Mouse (Mus musculus) kidney, adult 2 months (tissue): ENCODE data around the gene Stxbp1. TPM values are rescaled to one million over a fixed set of nuclear protein-coding genes. Genes with fewer than 3 reads are reported as not detected.

Experiments used
- DNase-seq: peaks from one replicate; pipeline ENCODE4 v3.0.0; 2021
- H3K27ac ChIP-seq: fragments of 200-500 bp; 2 replicates; pipeline ENCODE4 v1.5.1; 2012; ENCODE audit warnings: low read depth, low read length, control low read depth, inconsistent platforms; ENCODE audit not compliant: insufficient read depth
- H3K27me3 ChIP-seq: fragments of 200-500 bp; replicated peaks from 2 replicates; pipeline ENCODE4 v1.6.1; 2012; ENCODE audit warnings: mild to moderate bottlenecking, moderate library complexity, low read length, inconsistent platforms; ENCODE audit not compliant: control insufficient read depth, insufficient read depth
- H3K36me3 ChIP-seq: fragments of 200-500 bp; 2 replicates; pipeline ENCODE4 v1.6.1; 2012; ENCODE audit warnings: mild to moderate bottlenecking, moderate library complexity, low read length, inconsistent platforms; ENCODE audit not compliant: control insufficient read depth, insufficient read depth
- H3K4me1 ChIP-seq: fragments of 200-500 bp; 2 replicates; pipeline ENCODE4 v1.6.1; 2011; ENCODE audit warnings: low read length; ENCODE audit not compliant: control insufficient read depth, insufficient read depth
- H3K4me3 ChIP-seq: fragments of 200-500 bp; 2 replicates; pipeline ENCODE4 v1.5.1; 2011; ENCODE audit warnings: mild to moderate bottlenecking, low read depth, low read length, control low read depth; ENCODE audit not compliant: insufficient read depth
- CTCF ChIP-seq: fragments of 200-500 bp; conservative IDR thresholded peaks from 2 replicates; pipeline ENCODE4 v1.5.1; 2011; ENCODE audit warnings: low read depth, mild to moderate bottlenecking, control low read depth, low read length, moderate library complexity, mixed read lengths; ENCODE audit not compliant: insufficient read depth, insufficient read length
- POLR2A ChIP-seq: fragments of 200-500 bp; IDR thresholded peaks from one replicate; pipeline ENCODE4 v1.6.1; 2011; ENCODE audit warnings: low read depth, low read length, control low read depth
- WGBS: fragments of 180-500 bp; shearing (Covaris S2); methylation state at CpG from one replicate; pipeline ENCODE4 v1.1.7; 2018; 5-methylcytosine and 5-hydroxymethylcytosine counted together
- polyA plus RNA-seq: library from polyadenylated mRNA; depleted of rRNA; stranded (reverse); fragments of >200 nt; gene quantifications from 2 replicates; pipeline ENCODE4 v1.2.3, GENCODE M21; 2012

Gene Stxbp1
- polyA plus RNA-seq, 1 experiment: 13.2 TPM

DNA sequence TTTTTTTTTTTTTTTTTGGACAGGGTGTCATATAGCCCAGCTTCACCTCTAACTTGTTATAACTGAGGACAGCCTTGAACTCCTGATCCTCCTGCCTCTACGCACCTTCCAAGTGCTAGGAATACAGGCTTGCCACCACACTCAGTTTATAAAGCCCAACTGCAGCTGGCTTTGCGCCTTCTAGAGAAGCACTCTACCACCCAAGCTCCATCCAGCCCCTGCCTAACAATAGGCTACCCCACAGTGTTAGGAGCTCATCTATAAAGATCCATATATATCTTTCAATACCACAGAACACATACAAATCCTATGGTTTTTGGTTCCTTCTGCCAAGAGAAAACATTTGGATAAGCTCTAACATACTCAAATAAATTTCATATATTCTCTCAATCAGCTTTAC is 30.5 kb downstream of the Stxbp1 start:
- WGBS: 95% methylated on average over 2 of the region's 2 CpGs
- no peak for TF ChIP-seq POLR2A
- TF ChIP-seq CTCF: no peak
- Histone ChIP-seq H3K4me1 (no peaks in the 10 kb centered on the region), H3K27ac (no peak overlapping the region), H3K4me3 (no peak overlapping the region), H3K27me3 (no peaks in the 10 kb centered on the region), H3K36me3 (no peaks in the 10 kb centered on the region)
- DNase-seq: no peak

DNA sequence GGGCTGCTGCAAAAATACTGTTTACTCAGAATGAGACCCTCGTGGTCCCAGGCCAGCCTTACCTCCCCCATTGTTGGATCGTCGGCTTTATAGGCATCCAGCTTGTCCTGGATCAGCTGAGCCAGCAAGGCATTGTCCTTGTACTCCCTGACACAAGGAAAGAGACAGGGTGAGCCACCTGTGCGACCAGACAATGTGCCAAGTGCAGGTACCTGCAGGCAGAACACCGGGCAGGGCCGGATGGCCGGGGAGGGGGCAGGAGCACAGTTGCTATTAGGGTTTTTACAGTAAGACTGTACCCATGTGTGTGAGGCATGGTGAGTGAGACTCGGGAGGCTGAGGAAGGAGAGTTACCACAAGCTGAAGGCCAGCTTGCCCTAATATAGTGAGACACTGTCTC is 35.1 kb downstream of the Stxbp1 start:
- TF ChIP-seq POLR2A: no peak
- TF ChIP-seq CTCF: no peak
- DNase-seq: no peak
- no peaks in the 10 kb centered on the region for H3K4me1 ChIP-seq
- no peak overlapping the region for H3K4me3 ChIP-seq
- H3K27ac ChIP-seq: no peak overlapping the region
- H3K27me3 ChIP-seq: no peaks in the 10 kb centered on the region
- H3K36me3 ChIP-seq: no peaks in the 10 kb centered on the region
- 72% methylated on average over 8 of the region's 8 CpGs for WGBS

DNA sequence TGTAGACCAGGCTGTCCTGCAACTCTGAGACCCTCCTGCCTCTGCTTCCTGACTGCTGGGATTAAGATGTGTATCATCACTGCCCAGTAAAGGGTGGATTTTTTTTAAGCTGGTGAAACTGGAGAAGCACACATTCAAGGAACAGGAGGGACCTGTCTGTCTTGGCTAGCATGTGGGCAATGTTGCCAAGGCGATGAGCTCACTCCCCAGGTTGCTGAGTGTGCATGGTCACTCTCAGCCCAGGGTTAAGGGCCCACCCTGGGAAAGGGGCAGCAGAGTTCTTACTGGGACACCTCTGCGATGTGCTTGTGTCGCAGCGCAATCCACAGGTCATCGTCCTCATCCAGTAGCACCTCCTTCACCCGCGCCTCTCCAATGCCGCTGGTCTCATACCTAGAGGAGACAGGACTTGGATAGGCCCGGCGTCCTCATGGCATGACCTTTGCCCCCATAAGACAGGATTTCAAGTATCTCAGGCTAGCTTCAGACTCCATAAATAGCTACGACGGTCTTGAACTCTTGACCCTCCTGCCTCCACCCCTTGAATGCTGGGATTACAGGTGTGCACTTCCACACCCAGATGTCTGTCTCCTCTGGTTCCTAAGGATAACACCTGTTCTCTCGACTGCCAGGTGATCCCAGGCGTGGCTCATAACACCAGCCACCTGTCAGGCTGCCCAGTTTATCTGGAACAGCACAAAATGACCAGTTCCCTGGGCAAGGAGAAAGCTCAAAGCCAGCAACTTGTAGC is 38.1 kb downstream of the Stxbp1 start:
- Histone ChIP-seq H3K4me3 (no peak overlapping the region), H3K27ac (no peak overlapping the region), H3K4me1 (no peaks in the 10 kb centered on the region), H3K36me3 (no peaks in the 10 kb centered on the region), H3K27me3 (no peaks in the 10 kb centered on the region)
- no peak for TF ChIP-seq POLR2A
- TF ChIP-seq CTCF: no peak
- DNase-seq: no peak
- 89% methylated on average over 14 of the region's 14 CpGs for WGBS

GRCm38 (mm10) chr2:32798251-32798962 is 48.6 kb downstream of the Stxbp1 start:
- no peaks in the 10 kb centered on the region for H3K27me3 ChIP-seq
- WGBS: 65% methylated on average over 10 of the region's 10 CpGs
- DNase-seq: no peak

GRCm38 (mm10) chr2:32795748-32796418 is 51.2 kb downstream of the Stxbp1 start:
- H3K4me3 ChIP-seq: no peak overlapping the region
- no peaks in the 10 kb centered on the region for H3K4me1 ChIP-seq
- no peaks in the 10 kb centered on the region for H3K27me3 ChIP-seq
- no peak for DNase-seq
- H3K36me3 ChIP-seq: no peaks in the 10 kb centered on the region
- 89% methylated on average over 13 of the region's 13 CpGs for WGBS
- TF ChIP-seq CTCF (no peak), POLR2A (no peak)
- H3K27ac ChIP-seq: no peak overlapping the region

More at GRCm38 (mm10) chr2:32798251-32798962, 48.6 kb downstream of the Stxbp1 start:
- Histone ChIP-seq H3K27ac (no peak overlapping the region), H3K4me3 (no peak overlapping the region), H3K36me3 (no peaks in the 10 kb centered on the region), H3K4me1 (no peaks in the 10 kb centered on the region)
- TF ChIP-seq CTCF (no peak), POLR2A (no peak)

GRCm38 (mm10) chr2:32791297-32791696 is 55.7 kb downstream of the Stxbp1 start:
- no peaks in the 10 kb centered on the region for H3K36me3 ChIP-seq
- TF ChIP-seq CTCF (no peak), POLR2A (no peak)
- H3K4me3 ChIP-seq: no peak overlapping the region
- no peaks in the 10 kb centered on the region for H3K4me1 ChIP-seq
- no peak overlapping the region for H3K27ac ChIP-seq
- DNase-seq: peak; percentile 12
- WGBS: 78% methylated on average over 6 of the region's 6 CpGs
- H3K27me3 ChIP-seq: no peaks in the 10 kb centered on the region

DNA sequence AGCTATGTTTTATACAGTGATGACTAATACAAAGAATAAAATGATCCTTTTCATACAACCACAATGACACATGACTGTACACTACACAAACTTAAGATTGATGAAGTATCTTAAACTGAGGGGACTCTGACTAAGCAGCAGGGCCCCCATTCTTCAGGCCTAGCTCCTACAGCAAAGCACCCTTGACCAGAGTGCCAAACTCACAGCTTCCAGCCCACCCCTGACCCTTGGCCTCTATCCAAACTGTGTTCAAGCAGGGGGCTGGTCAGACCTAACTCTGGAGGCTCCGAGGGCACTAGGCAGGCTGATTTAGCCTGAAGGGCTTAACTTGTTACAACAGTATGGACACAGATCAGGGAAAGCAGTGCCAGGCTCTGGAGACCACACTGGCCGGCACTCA is 58.5 kb downstream of the Stxbp1 start:
- Histone ChIP-seq H3K4me3 (no peak overlapping the region), H3K27ac (no peak overlapping the region), H3K4me1 (no peaks in the 10 kb centered on the region), H3K27me3 (no peaks in the 10 kb centered on the region), H3K36me3 (no peaks in the 10 kb centered on the region)
- no peak for DNase-seq
- WGBS: 66% methylated on average over 2 of the region's 2 CpGs
- TF ChIP-seq POLR2A (no peak), CTCF (no peak)
